Mouse (Mus musculus) liver, postnatal 0 days (tissue): ENCODE measurements around the gene Ptpre.

Source experiments
- CTCF ChIP-seq: sonication (generic); IDR thresholded peaks from 2 replicates; pipeline ENCODE4 v1.5.1; 2016; ENCODE audit warnings: antibody characterized with exemption, low read depth
- EP300 ChIP-seq: IDR thresholded peaks from 2 replicates; pipeline ENCODE4 v1.6.1; 2016; ENCODE audit warnings: antibody characterized with exemption, low read depth, mild to moderate bottlenecking

DNA sequence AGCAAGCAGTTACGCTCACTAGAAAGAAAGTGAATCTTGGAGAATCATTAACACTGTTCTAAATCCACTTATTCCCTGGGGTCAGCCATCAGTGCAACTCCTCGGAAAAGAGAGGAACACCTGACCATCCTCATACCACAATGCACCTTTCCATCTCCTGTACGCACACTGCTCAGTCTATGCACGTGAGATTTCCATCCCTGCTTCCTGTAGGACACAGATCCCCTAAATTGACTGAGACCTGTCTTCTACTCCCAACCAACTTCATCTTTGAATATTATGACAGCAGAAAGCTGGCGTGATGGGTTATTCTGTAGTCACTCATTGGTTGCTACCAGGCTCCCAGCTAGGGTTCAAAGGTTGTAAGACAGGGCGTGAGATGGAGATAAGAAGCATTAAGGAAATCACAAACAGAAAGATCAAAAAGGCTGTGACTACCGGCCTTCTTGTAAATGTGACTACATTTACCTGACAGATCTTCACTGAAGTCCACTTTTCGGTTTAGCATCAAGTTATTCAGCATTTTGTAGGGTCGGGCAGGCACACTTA is 166.4 kb downstream of the Ptpre start:
- TF ChIP-seq EP300: no peak
- TF ChIP-seq CTCF: no peak
